In the genomic region with DNA sequence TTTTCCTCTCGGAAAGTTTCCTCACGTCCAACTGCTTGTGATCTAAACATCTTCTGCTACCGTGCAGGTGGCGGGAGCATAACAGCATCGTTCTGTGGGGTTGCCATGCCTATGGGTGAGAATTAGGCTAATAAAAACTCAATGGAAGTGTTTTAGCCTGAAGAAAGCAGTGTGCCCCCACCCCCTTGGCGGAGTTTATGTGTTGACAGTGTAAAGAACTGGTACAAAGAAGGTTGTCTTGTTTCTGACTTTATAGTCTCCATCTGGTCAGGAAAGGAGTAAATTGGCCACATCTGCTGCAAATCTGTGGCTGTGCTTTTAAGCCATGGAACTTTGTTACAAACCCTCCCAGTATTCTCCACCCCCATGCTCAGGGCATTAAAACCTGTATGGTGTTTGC, we compare ENCODE assay signal across 27 mouse cellular contexts.
DNase-seq lines count a peak whose midpoint lies in the region; ATAC-seq and TF ChIP-seq lines count a peak whose summit lies in the region.
"Had no signal": no experiment of that assay in that cellular context is flagged by ENCODE, and none has a peak within 500 bp of the region (broad histone marks: within the 10 kb centered on the region; RNA-seq: fewer than 3 reads in every experiment).

No protein-coding gene starts in this region.

- no peaks in the 10 kb centered on the region for H3K27me3 ChIP-seq in embryonic facial prominence, embryonic 10.5 days (replicated peaks; ENCODE audit: low read depth, poor library complexity, severe bottlenecking)
- H3K27me3 ChIP-seq in limb, embryonic 14.5 days (ENCODE audit: control insufficient read depth, insufficient read depth, low read length) = no peaks in the 10 kb centered on the region
- H3K27me3 ChIP-seq in forebrain, embryonic 11.5 days (ENCODE audit: control insufficient read depth, insufficient read depth, low read length) = no peaks in the 10 kb centered on the region
- H3K27me3 ChIP-seq: forebrain, embryonic 12.5 days; heart, embryonic 13.5 days; kidney, embryonic 15.5 days; liver, embryonic 12.5 days; neural tube, embryonic 12.5 days had no signal

- peak; percentile 70 for DNase-seq in embryo, embryonic 10.5 days (ENCODE audit: low spot score)
- DNase-seq in embryonic facial prominence, embryonic 10.5 days (ENCODE audit: low spot score) = peak; percentile 63
- peak; percentile 81 for DNase-seq in hindlimb bud, embryonic 11.5 days (ENCODE audit: extremely low spot score, low read depth, low spot score)
- DNase-seq in limb, embryonic 14.5 days (ENCODE audit: low spot score) = peak; percentile 56
- no peak for DNase-seq in frontal cortex, adult 2 months (ENCODE audit: extremely low spot score in 1 of 2, low spot score in 1 of 2)
- DNase-seq in spleen, adult 18-20 months = no peak
- DNase-seq in forebrain, embryonic 11.5 days (ENCODE audit: low spot score) = no peak
- DNase-seq in retina, embryonic 14.5 days (ENCODE audit: low spot score) = no peak
- DNase-seq: adrenal gland, postnatal 10 days; cerebellum, adult 8-10 months; gastrocnemius, postnatal 14 days; heart, adult 2 months; heart, postnatal 14 days; kidney, adult 11 months; kidney, postnatal 36 days; lung, adult 2 months; lung, postnatal 14 days; midbrain, embryonic 14.5 days; right cerebral cortex, adult 18-20 months had no signal

- ATAC-seq in limb, embryonic 14.5 days (ENCODE audit: low FRiP score, low read depth) = peak; percentile 47
- no peak for ATAC-seq in forebrain, embryonic 11.5 days (replicated peaks; ENCODE audit: low FRiP score)
- ATAC-seq: activated CD4-positive, CD25-positive, alpha-beta regulatory T cell, adult 4 months; hindbrain, postnatal 0 days; liver, embryonic 12.5 days had no signal

- H3K9ac ChIP-seq in limb, embryonic 14.5 days (ENCODE audit: low read depth, low read length, severe bottlenecking) = no peak overlapping the region
- H3K9ac ChIP-seq in forebrain, embryonic 11.5 days (ENCODE audit: low read length) = no peak overlapping the region
- H3K9ac ChIP-seq: forebrain, embryonic 12.5 days; heart, embryonic 13.5 days; kidney, embryonic 15.5 days; liver, embryonic 12.5 days; neural tube, embryonic 12.5 days had no signal

- H3K36me3 ChIP-seq in embryonic facial prominence, embryonic 10.5 days (replicated peaks) = no peaks in the 10 kb centered on the region
- no peaks in the 10 kb centered on the region for H3K36me3 ChIP-seq in limb, embryonic 14.5 days (ENCODE audit: control insufficient read depth, insufficient read depth, low read length)
- no peaks in the 10 kb centered on the region for H3K36me3 ChIP-seq in forebrain, embryonic 11.5 days (ENCODE audit: control insufficient read depth, insufficient read depth, low read length)
- H3K36me3 ChIP-seq: forebrain, embryonic 12.5 days; heart, embryonic 13.5 days; kidney, embryonic 15.5 days; liver, embryonic 12.5 days; neural tube, embryonic 12.5 days had no signal

- 44% methylated on average over 6 of the region's 6 CpGs for WGBS in embryonic facial prominence, embryonic 10.5 days
- 8% methylated on average over 6 of the region's 6 CpGs for WGBS in limb, embryonic 14.5 days
- WGBS in forebrain, embryonic 11.5 days = 77% methylated on average over 6 of the region's 6 CpGs

- no peaks in the 10 kb centered on the region for H3K9me3 ChIP-seq in embryonic facial prominence, embryonic 10.5 days
- H3K9me3 ChIP-seq in limb, embryonic 14.5 days (ENCODE audit: control insufficient read depth, low read length) = no peaks in the 10 kb centered on the region
- no peaks in the 10 kb centered on the region for H3K9me3 ChIP-seq in forebrain, embryonic 11.5 days (ENCODE audit: control insufficient read depth, low read length)
- H3K9me3 ChIP-seq: forebrain, embryonic 12.5 days; heart, embryonic 13.5 days; kidney, embryonic 15.5 days; liver, embryonic 12.5 days; neural tube, embryonic 12.5 days had no signal

- peaks cover 24% of the 10 kb centered on the region for H3K4me1 ChIP-seq in embryonic facial prominence, embryonic 10.5 days
- 0 out of 2 replicates have a peak, but pooled peaks cover 2% of the 10 kb centered on the region for H3K4me1 ChIP-seq in limb, embryonic 14.5 days (ENCODE audit: control insufficient read depth, insufficient read depth, low read length)
- H3K4me1 ChIP-seq in forebrain, embryonic 11.5 days (replicated peaks; ENCODE audit: control insufficient read depth, insufficient read depth, low read length) = no peaks in the 10 kb centered on the region
- H3K4me1 ChIP-seq: forebrain, embryonic 12.5 days; heart, embryonic 13.5 days; kidney, embryonic 15.5 days; liver, embryonic 12.5 days; neural tube, embryonic 12.5 days had no signal

- 0 out of 2 replicates have a peak overlapping the region, but pooled peaks have one; percentile 9 for H3K4me3 ChIP-seq in embryonic facial prominence, embryonic 10.5 days
- no peak overlapping the region for H3K4me3 ChIP-seq in limb, embryonic 14.5 days (replicated peaks; ENCODE audit: low read length)
- no peak overlapping the region for H3K4me3 ChIP-seq in forebrain, embryonic 11.5 days (ENCODE audit: low read depth, low read length)
- H3K4me3 ChIP-seq: forebrain, embryonic 12.5 days; heart, adult 2 months; heart, embryonic 13.5 days; kidney, embryonic 15.5 days; liver, embryonic 12.5 days; neural tube, embryonic 12.5 days had no signal

- no peak for TF ChIP-seq POLR2A in limb, embryonic 14.5 days (IDR thresholded peaks at IDR 0.05; ENCODE audit: borderline replicate concordance, extremely low read depth, insufficient read depth, insufficient read length)

- peak overlapping the region; percentile 21 for H3K27ac ChIP-seq in embryonic facial prominence, embryonic 10.5 days (replicated peaks)
- no peak overlapping the region for H3K27ac ChIP-seq in limb, embryonic 14.5 days (replicated peaks; ENCODE audit: low read depth, low read length)
- H3K27ac ChIP-seq in forebrain, embryonic 11.5 days (ENCODE audit: low read depth, low read length) = no peak overlapping the region
- H3K27ac ChIP-seq: forebrain, embryonic 12.5 days; heart, adult 2 months; heart, embryonic 13.5 days; hindbrain, postnatal 0 days; kidney, embryonic 15.5 days; liver, embryonic 12.5 days; neural tube, embryonic 12.5 days; stomach, postnatal 0 days had no signal

- H3K4me2 ChIP-seq in limb, embryonic 14.5 days (replicated peaks; ENCODE audit: low read depth, low read length, severe bottlenecking) = peak overlapping the region; percentile 32
- H3K4me2 ChIP-seq in forebrain, embryonic 11.5 days (ENCODE audit: low read depth, low read length, severe bottlenecking) = no peak overlapping the region
- H3K4me2 ChIP-seq: forebrain, embryonic 12.5 days; heart, embryonic 13.5 days; kidney, embryonic 15.5 days; liver, embryonic 12.5 days; neural tube, embryonic 12.5 days had no signal

Comparison
In these comparisons a context has a peak if more than half of its experiments do, and no peak if none do; other contexts are left out.
1. DNase-seq: peak in embryo, embryonic 10.5 days (single experiment), embryonic facial prominence, embryonic 10.5 days (single experiment), hindlimb bud, embryonic 11.5 days (single experiment) and limb, embryonic 14.5 days (single experiment); none in frontal cortex, adult 2 months (0 of 2), spleen, adult 18-20 months (0 of 2), forebrain, embryonic 11.5 days (single experiment) and retina, embryonic 14.5 days (single experiment).